Mouse (Mus musculus): ENCODE data around the gene Pbxip1.
A peak's percentile ranks its signal among the peaks of the same experiment; 100 is the strongest.
"Not testable (repeated sequence)": the region's sequence is repeated elsewhere in the genome, so short reads cannot be mapped to it uniquely, and the experiment has no call there.

The Pbxip1 gene

GRCm38 (mm10) chr3:89409701-89410100, 26.8 kb upstream of the Pbxip1 start:
- no peak for DNase-seq (ENCODE audit: low spot score)

- DNase-seq (ENCODE audit: low spot score): no peak
These were observed 25.6 kb upstream of the Pbxip1 start for GRCm38 (mm10) chr3:89410864-89411263.

- peak; percentile 93 for DNase-seq (ENCODE audit: low spot score)
These were observed 24.8 kb upstream of the Pbxip1 start, which contains the start of gene Flad1 for GRCm38 (mm10) chr3:89411490-89412393. Flad1 (minus strand) TSS chr3:89411870.

DNA sequence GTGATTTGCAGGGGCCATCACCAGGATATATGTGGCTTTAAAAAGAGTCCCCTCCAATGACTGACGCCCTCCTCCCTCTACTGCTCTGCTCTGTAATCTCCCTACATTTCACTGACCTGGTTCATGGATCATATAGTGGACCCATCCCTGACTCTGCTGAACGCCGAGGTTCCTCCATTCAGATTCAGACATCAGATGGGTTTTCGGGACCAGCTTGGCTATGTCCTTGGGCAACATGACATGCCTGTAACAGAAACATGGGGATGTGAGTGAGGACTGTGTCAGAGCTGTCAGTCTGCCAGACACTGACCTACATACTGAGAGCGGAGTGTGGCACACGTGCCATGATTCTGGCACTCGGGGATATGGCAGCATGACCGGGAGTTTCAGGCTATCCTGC, 20.3 kb upstream of the Pbxip1 start:
- no peak for DNase-seq (ENCODE audit: low spot score)

GRCm38 (mm10) chr3:89417131-89417530, 19.4 kb upstream of the Pbxip1 start:
- no peak for DNase-seq (ENCODE audit: low spot score)

GRCm38 (mm10) chr3:89417840-89418169, 18.7 kb upstream of the Pbxip1 start:
- DNase-seq (ENCODE audit: low spot score): no peak

- peak; percentile 83 for DNase-seq (ENCODE audit: low spot score)
These were observed 18.2 kb upstream of the Pbxip1 start, which contains the start of the genes Cks1b and Shc1 for GRCm38 (mm10) chr3:89418170-89418860. Cks1b (minus strand) TSS chr3:89418383. Shc1 (plus strand) TSS chr3:89418443.

DNA sequence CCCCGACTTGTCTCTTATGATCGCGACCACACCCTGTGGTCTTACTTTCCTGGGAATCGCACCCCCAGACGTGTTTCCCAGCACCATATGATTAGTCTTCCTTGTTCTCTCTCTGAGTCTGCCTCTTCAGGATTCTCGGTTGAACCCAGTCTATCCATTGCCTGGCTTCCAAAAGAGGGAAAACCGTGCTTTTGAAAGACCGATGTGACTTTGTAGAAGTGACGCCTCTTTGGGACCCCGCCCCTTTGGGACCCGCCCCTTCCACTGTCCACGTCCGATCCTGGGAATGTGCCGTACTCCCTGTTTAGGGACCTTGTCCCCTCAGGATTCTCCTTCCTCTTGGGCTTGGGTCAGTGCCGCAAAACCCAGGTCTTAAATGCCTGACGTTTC, 17.6 kb upstream of the Pbxip1 start:
- DNase-seq (ENCODE audit: low spot score): peak; percentile 66

DNA sequence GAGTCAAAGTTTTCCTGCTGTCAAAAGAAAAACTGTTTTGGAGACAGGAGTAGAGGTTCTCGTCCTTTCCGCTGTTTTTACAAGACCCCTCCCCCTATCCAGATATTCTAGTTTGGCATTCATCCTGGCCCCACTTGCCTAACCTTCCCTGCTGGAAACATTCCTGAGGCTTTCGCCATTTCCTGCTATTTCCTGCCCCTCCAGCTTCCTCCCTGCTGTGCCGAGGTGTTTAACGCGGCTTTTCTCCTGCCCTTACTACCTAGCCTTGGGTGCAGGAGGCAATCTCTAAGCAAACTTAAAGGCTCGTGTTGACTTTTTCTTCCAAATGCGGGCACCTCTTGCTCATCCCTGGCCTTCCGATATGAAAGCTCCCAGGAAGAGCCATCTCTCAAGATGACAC, 16.9 kb upstream of the Pbxip1 start:
- peak; percentile 44 for DNase-seq (ENCODE audit: low spot score)

DNA sequence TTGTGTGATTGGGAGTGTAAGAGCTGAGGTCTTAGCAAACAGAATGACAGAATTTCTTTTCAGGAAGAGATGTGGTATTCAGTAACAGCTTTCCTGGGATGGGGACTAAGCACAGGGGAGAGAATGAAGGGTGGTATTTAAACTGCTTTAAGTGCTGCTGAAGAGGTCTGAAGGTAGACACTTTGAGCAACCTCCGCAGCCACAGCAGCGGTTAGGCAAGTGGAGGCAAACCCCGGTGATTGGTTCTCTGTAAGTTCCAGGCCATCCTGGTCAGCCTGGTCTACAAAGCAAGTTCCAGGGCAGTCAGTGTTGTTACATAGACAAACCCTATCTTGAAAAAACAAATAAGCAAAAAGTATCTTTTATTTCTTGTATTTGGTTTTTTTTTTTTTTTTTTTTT, 16.5 kb upstream of the Pbxip1 start:
- DNase-seq (ENCODE audit: low spot score): no peak

DNA sequence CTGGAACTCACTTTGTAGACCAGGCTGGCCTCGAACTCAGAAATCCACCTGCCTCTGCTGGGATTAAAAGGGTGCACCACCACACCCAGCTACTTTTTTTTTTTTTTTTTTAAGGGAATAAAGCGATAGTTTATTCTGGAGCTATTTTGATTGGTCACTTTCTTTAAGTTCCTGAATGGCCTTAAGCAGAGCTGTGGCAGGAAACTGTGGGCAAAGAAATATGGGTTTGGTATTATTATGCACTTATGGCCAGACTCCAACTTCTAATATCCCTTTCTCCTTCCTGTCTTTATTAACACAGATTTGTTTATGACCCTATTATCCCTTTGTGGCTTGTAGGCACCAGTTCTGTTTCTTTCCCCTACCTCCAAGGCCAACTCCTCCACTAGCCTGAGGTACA, 16.1 kb upstream of the Pbxip1 start:
- DNase-seq (ENCODE audit: low spot score): no peak

DNA sequence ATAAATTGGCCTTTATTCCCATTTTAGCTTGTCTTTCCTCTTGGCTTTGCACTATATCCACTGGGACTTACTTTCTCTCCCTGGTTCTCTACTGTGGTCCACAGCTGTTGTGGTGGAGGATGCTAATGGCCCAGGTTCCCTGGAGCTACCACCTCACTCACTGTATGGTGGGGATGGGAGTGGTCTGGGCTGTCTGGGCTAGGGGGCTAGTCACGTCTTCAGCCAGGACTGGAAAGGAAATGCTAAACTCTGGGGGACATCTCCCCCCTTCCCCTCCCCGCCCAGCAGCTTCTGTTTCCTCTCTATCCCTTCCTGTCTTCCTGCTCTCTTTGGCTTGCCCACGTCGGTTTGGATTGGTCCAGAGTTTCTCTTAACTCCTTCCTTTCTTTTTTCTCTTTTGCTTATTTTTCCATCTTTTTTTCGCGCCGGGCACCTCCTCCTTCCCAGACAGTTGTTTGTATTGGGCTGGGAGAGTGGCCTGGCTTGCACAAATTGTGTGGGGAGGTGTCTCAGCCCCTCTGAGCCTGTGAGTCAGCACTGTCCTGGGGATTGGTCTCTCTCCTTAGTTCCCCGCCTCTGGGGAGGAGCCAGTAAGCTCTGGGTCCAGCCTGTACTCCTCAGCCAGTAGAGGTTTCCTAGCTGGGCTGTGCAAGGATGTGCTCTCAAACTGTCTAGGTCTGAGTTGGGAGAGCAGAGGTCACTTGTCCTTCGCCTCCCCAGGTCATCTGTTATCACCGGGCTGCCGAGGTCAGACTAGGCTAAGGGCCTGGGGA, 15.3 kb upstream of the Pbxip1 start:
- peak; percentile 59 for DNase-seq (ENCODE audit: low spot score)

GRCm38 (mm10) chr3:89421810-89422473, 14.6 kb upstream of the Pbxip1 start:
- DNase-seq (ENCODE audit: low spot score): no peak

DNA sequence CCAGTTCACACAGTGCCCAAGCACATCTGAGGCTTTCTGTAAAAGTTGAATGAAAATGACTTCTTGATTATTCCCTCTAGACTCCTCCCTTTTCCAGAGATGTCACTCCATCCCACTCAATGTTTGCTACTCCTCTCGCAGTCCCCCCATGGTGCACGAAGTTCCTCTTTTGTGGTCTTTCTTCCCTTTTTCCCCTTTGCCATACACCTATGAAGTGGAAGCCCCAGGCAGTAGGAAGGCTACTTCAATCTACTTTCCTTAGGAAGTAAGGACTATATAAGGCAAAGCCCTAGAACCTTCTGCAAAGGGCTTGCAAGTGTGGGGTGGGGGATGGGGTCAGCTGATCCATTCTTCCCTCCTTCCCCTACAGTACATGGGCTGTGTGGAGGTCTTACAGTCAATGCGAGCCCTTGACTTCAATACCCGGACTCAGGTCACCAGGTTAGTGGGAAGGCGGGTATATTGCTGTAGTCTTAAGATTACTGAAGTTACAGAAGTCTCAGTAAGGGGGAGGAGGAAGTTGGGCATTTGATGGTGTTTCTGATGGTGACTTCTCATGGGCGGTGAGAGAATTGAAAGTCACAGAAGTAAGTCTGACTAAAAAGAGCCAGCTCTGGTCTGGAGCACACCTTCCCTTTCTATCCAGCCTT, 13.8 kb upstream of the Pbxip1 start:
- DNase-seq (ENCODE audit: low spot score): no peak

DNA sequence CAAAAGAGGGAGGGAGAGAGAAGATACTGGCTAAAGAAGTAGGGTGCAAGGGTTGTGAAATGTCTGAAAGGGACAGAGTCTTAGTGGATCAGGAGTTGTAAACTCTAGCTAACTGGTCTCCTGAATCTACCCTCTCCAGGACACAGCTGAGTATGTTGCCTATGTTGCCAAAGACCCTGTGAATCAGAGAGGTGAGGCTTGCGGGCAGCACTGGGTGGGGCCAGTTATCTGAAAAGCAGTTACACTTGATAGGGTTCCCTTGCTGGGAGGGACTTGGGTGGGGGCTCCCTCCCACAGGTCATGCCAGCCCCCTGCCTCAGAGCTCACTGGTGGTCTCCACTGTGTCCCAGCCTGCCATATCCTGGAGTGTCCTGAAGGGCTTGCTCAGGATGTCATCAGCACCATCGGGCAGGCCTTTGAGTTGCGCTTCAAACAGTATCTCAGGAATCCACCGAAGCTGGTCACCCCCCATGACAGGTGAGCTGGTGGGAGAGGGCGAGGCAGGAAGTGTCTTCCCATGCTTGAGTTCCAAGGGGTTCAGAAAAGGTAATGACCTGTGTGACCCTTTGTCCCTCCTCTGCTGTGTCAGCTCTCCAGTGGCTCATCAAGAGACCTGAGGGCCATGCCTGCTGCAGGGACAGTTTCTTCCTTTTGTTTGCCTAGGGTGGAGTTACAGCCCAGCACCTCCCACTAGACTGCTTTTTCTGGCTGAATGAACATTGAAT, 11.9 kb upstream of the Pbxip1 start:
- no peak for DNase-seq (ENCODE audit: low spot score)

DNA sequence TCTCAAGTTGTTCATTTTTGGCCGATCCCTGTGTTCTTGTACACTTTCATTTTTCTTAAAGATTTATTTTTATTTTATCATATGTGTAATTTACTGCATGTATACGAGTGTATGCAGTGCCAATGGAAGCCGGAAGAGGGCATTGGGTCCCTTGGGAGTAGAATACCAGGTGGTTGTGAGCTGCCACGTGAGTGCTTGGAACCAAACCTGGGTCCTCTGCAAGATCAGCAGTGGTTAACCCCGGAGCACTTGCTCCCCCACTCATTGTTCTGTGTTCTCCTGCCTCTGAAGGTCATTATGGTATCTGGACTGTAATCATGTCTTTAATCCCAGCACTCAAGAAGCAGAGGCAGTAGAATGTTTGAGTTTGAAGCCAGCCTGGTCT, 11.4 kb upstream of the Pbxip1 start:
- no peak for DNase-seq (ENCODE audit: low spot score)

- no peak for DNase-seq (ENCODE audit: low spot score)
These were observed 10.6 kb upstream of the Pbxip1 start for GRCm38 (mm10) chr3:89425876-89426275.

- DNase-seq (ENCODE audit: low spot score): not testable (repeated sequence)
These were observed 7.5 kb upstream of the Pbxip1 start for GRCm38 (mm10) chr3:89429021-89429420.

DNA sequence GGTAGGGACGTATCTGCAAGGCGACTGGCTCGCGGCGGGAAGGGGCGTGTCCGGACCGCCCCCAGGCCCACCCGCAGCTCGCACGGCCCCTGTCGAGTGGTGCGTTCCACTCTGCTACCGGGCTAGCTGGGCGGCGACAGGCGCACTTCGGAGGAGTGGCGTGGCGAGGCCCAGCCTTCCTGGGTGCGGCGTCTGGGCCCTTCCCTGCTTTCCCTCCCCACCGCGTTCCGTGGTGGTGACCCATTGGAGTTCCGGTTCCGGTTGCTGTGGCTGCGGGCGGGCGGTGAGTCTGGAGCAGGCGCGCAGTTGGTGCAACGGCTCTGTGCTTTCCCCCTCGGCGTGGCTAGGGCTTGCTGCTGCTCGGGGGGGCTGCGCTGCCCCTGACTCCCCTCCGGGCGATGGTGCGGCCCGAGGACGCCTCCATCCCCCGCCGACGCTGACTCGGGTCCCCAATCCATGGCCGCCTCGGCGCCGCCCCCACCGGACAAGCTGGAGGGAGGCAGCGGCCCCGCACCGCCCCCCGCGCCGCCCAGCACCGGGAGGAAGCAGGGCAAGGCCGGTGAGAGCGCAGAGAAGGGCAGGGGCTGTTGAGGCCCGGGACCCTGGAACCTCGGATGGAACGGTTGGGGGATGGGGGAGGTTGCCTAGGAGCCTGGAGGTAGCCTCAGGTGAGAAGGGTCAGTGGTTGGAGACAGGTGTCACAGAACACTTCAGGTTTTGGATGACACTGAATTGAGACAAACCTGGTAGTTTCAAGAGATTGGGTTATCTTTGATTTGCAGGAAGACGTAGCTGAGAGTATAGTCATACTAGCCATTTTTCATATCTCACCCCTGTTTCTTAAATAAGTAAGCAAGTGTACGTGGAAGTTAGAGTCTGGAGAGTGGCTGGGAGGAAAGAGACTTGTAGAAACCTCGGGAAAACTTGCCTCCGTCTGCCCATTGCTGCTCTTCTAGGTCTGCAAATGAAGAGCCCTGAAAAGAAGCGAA, 6.0 kb upstream of the Pbxip1 start, which contains the start of gene Pygo2:
Pygo2 (plus strand) TSS at position 44 of the 989 bp plus-strand sequence.
- DNase-seq (ENCODE audit: low spot score): peak; percentile 89

All from urinary bladder, postnatal 25 days (tissue).